In genomic region chr11:97104091-97104483, GRCm38 (mm10) we compare ENCODE assay signal across 15 mouse cellular contexts.
"Had no signal": no experiment of that assay in that cellular context is flagged by ENCODE, and none has a peak within 500 bp of the region (broad histone marks: within the 10 kb centered on the region; RNA-seq: fewer than 3 reads in every experiment).

No protein-coding gene starts in this region.

- H3K9me3 ChIP-seq: limb, embryonic 15.5 days; liver, embryonic 12.5 days; midbrain, embryonic 12.5 days; neural tube, embryonic 12.5 days had no signal

- H3K4me3 ChIP-seq: left cerebral cortex, adult 2 months; limb, embryonic 15.5 days; liver, embryonic 12.5 days; midbrain, embryonic 12.5 days; neural tube, embryonic 12.5 days had no signal

- DNase-seq: kidney, postnatal 10 days; lung, embryonic 14.5 days; lung, postnatal 10 days; lung, postnatal 4 days; retina, postnatal 1 day; right cerebral cortex, postnatal 4 days; spleen, adult 18-20 months; thymus, adult 18-20 months; thymus, postnatal 25 days had no signal

- ATAC-seq: liver, embryonic 12.5 days; midbrain, embryonic 16.5 days had no signal

- H3K27ac ChIP-seq: left cerebral cortex, adult 2 months; limb, embryonic 15.5 days; liver, embryonic 12.5 days; midbrain, embryonic 12.5 days; neural tube, embryonic 12.5 days had no signal

- H3K4me1 ChIP-seq: limb, embryonic 15.5 days; liver, embryonic 12.5 days; midbrain, embryonic 12.5 days; neural tube, embryonic 12.5 days had no signal

- H3K36me3 ChIP-seq: limb, embryonic 15.5 days; liver, embryonic 12.5 days; midbrain, embryonic 12.5 days; neural tube, embryonic 12.5 days had no signal

- H3K9ac ChIP-seq: limb, embryonic 15.5 days; liver, embryonic 12.5 days; lung, embryonic 14.5 days; midbrain, embryonic 12.5 days; neural tube, embryonic 12.5 days had no signal
